Mouse (Mus musculus): ENCODE data around the gene Syde2. TPM values are rescaled to one million over a fixed set of nuclear protein-coding genes. Genes with fewer than 3 reads are reported as not detected.

Syde2 gene
- total and polyA plus RNA-seq, 3 experiments, result 0.02 to 0.76 TPM; not detected in 1

GRCm38 (mm10) chr3:146027116-146027515 is 39.4 kb downstream of the Syde2 start:
- H3K4me3 ChIP-seq (ENCODE audit: low read depth, low read length), result no peak overlapping the region
- DNase-seq (ENCODE audit: low spot score) (no peak), ATAC-seq (ENCODE audit: extremely low read depth, insufficient number of reproducible peaks, low FRiP score, poor library complexity, severe bottlenecking) (no peak)
- peaks cover 46% of the 10 kb centered on the region for H3K4me1 ChIP-seq (ENCODE audit: insufficient read depth, low read depth, low read length)
- peaks cover 6% of the 10 kb centered on the region for H3K9me3 ChIP-seq (replicated peaks)
- no peaks in the 10 kb centered on the region for H3K36me3 ChIP-seq (replicated peaks)
- TF ChIP-seq POLR2AphosphoS5 (IDR thresholded peaks at IDR 0.05; ENCODE audit: insufficient replicate concordance, low read depth, low read length) (no peak), TAL1 (conservative IDR thresholded peaks at IDR 0.05; ENCODE audit: low read depth, low read length) (no peak), GATA2 (IDR thresholded peaks at IDR 0.05; ENCODE audit: borderline replicate concordance, low read depth, low read length) (no peak), CTCF (IDR thresholded peaks at IDR 0.05; ENCODE audit: low read depth, low read length) (no peak), GATA1 (IDR thresholded peaks at IDR 0.05; ENCODE audit: borderline replicate concordance, low read length) (no peak)
- no peaks in the 10 kb centered on the region for H3K27me3 ChIP-seq (ENCODE audit: insufficient read depth, low read length)

DNA sequence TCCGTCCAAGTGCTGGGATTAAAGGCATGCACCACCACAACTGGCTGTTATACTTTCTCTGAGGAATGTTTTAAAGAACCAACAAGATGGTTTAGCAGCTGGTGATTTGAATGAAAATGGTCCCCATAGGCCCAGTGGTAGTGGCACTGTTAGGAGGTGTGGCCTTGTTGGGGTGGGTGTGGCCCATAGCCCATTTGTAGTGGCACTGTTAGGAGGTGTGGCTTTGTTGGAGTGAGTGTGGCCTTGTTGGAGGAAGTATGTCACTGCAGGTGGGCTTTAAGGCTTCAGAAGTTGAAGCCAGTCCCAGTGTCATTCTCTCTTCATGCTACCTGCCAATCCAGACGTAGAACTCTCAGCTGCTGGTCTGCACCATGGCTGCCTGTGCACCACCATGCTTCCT is 40.7 kb downstream of the Syde2 start:
- peaks cover 8% of the 10 kb centered on the region for H3K9me3 ChIP-seq (replicated peaks)
- H3K36me3 ChIP-seq (replicated peaks), result no peaks in the 10 kb centered on the region
- no peaks in the 10 kb centered on the region for H3K27me3 ChIP-seq (ENCODE audit: insufficient read depth, low read length)
- ATAC-seq (ENCODE audit: extremely low read depth, insufficient number of reproducible peaks, low FRiP score, poor library complexity, severe bottlenecking) (no peak), DNase-seq (ENCODE audit: low spot score) (no peak)
- peaks cover 46% of the 10 kb centered on the region for H3K4me1 ChIP-seq (ENCODE audit: insufficient read depth, low read depth, low read length)
- TF ChIP-seq TAL1 (conservative IDR thresholded peaks at IDR 0.05; ENCODE audit: low read depth, low read length), result no peak
- TF ChIP-seq CTCF (IDR thresholded peaks at IDR 0.05; ENCODE audit: low read depth, low read length), result no peak
- TF ChIP-seq GATA1 (IDR thresholded peaks at IDR 0.05; ENCODE audit: borderline replicate concordance, low read length), result no peak
- no peak for TF ChIP-seq POLR2AphosphoS5 (IDR thresholded peaks at IDR 0.05; ENCODE audit: insufficient replicate concordance, low read depth, low read length)
- TF ChIP-seq GATA2 (IDR thresholded peaks at IDR 0.05; ENCODE audit: borderline replicate concordance, low read depth, low read length), result no peak
- no peak overlapping the region for H3K4me3 ChIP-seq (ENCODE audit: low read depth, low read length)

- H3K36me3 ChIP-seq (replicated peaks), result no peaks in the 10 kb centered on the region
- H3K4me3 ChIP-seq (ENCODE audit: low read depth, low read length), result no peak overlapping the region
- ATAC-seq (ENCODE audit: extremely low read depth, insufficient number of reproducible peaks, low FRiP score, poor library complexity, severe bottlenecking) (no peak), DNase-seq (ENCODE audit: low spot score) (no peak)
- no peaks in the 10 kb centered on the region for H3K27me3 ChIP-seq (ENCODE audit: insufficient read depth, low read length)
- peaks cover 8% of the 10 kb centered on the region for H3K9me3 ChIP-seq (replicated peaks)
- TF ChIP-seq GATA1 (IDR thresholded peaks at IDR 0.05; ENCODE audit: borderline replicate concordance, low read length) (no peak), TAL1 (conservative IDR thresholded peaks at IDR 0.05; ENCODE audit: low read depth, low read length) (no peak), GATA2 (IDR thresholded peaks at IDR 0.05; ENCODE audit: borderline replicate concordance, low read depth, low read length) (no peak), POLR2AphosphoS5 (IDR thresholded peaks at IDR 0.05; ENCODE audit: insufficient replicate concordance, low read depth, low read length) (no peak), CTCF (IDR thresholded peaks at IDR 0.05; ENCODE audit: low read depth, low read length) (no peak)
- peaks cover 44% of the 10 kb centered on the region for H3K4me1 ChIP-seq (ENCODE audit: insufficient read depth, low read depth, low read length)
These were observed 41.6 kb downstream of the Syde2 start for GRCm38 (mm10) chr3:146029234-146029633.

GRCm38 (mm10) chr3:146030255-146030836 is 42.7 kb downstream of the Syde2 start:
- H3K9me3 ChIP-seq (replicated peaks), result peaks cover 2% of the 10 kb centered on the region; the same call in 1 of the 2 replicates
- no peak for ATAC-seq (ENCODE audit: extremely low read depth, insufficient number of reproducible peaks, low FRiP score, poor library complexity, severe bottlenecking)
- TF ChIP-seq GATA1 (IDR thresholded peaks at IDR 0.05; ENCODE audit: borderline replicate concordance, low read length) (no peak), GATA2 (IDR thresholded peaks at IDR 0.05; ENCODE audit: borderline replicate concordance, low read depth, low read length) (no peak), POLR2AphosphoS5 (IDR thresholded peaks at IDR 0.05; ENCODE audit: insufficient replicate concordance, low read depth, low read length) (no peak), TAL1 (conservative IDR thresholded peaks at IDR 0.05; ENCODE audit: low read depth, low read length) (no peak), CTCF (IDR thresholded peaks at IDR 0.05; ENCODE audit: low read depth, low read length) (no peak)
- no peak overlapping the region for H3K4me3 ChIP-seq (ENCODE audit: low read depth, low read length)
- peaks cover 34% of the 10 kb centered on the region for H3K4me1 ChIP-seq (ENCODE audit: insufficient read depth, low read depth, low read length)
- no peaks in the 10 kb centered on the region for H3K27me3 ChIP-seq (ENCODE audit: insufficient read depth, low read length)
- DNase-seq (ENCODE audit: low spot score), result no peak
- no peaks in the 10 kb centered on the region for H3K36me3 ChIP-seq (replicated peaks)

GRCm38 (mm10) chr3:146032976-146033375 is 45.3 kb downstream of the Syde2 start:
- H3K9me3 ChIP-seq (replicated peaks), result peaks cover 2% of the 10 kb centered on the region; the same call in 1 of the 2 replicates
- no peak overlapping the region for H3K4me3 ChIP-seq (ENCODE audit: low read depth, low read length)
- TF ChIP-seq GATA2 (IDR thresholded peaks at IDR 0.05; ENCODE audit: borderline replicate concordance, low read depth, low read length) (no peak), TAL1 (conservative IDR thresholded peaks at IDR 0.05; ENCODE audit: low read depth, low read length) (no peak), CTCF (IDR thresholded peaks at IDR 0.05; ENCODE audit: low read depth, low read length) (no peak), POLR2AphosphoS5 (IDR thresholded peaks at IDR 0.05; ENCODE audit: insufficient replicate concordance, low read depth, low read length) (no peak), GATA1 (IDR thresholded peaks at IDR 0.05; ENCODE audit: borderline replicate concordance, low read length) (no peak)
- ATAC-seq (ENCODE audit: extremely low read depth, insufficient number of reproducible peaks, low FRiP score, poor library complexity, severe bottlenecking) (no peak), DNase-seq (ENCODE audit: low spot score) (no peak)
- peaks cover 20% of the 10 kb centered on the region for H3K4me1 ChIP-seq (ENCODE audit: insufficient read depth, low read depth, low read length)
- no peaks in the 10 kb centered on the region for H3K27me3 ChIP-seq (ENCODE audit: insufficient read depth, low read length)
- no peaks in the 10 kb centered on the region for H3K36me3 ChIP-seq (replicated peaks)

GRCm38 (mm10) chr3:146037906-146038305 is 50.2 kb downstream of the Syde2 start:
- ATAC-seq (ENCODE audit: extremely low read depth, insufficient number of reproducible peaks, low FRiP score, poor library complexity, severe bottlenecking), result no peak
- Histone ChIP-seq H3K4me3 (ENCODE audit: low read depth, low read length) (no peak overlapping the region), H3K9me3 (replicated peaks) (peaks cover 5% of the 10 kb centered on the region; the same call in 1 of the 2 replicates), H3K27me3 (ENCODE audit: insufficient read depth, low read length) (no peaks in the 10 kb centered on the region), H3K4me1 (ENCODE audit: insufficient read depth, low read depth, low read length) (peaks cover 12% of the 10 kb centered on the region), H3K36me3 (replicated peaks) (no peaks in the 10 kb centered on the region)
- no peak for TF ChIP-seq TAL1 (conservative IDR thresholded peaks at IDR 0.05; ENCODE audit: low read depth, low read length)
- no peak for TF ChIP-seq GATA2 (IDR thresholded peaks at IDR 0.05; ENCODE audit: borderline replicate concordance, low read depth, low read length)
- no peak for TF ChIP-seq GATA1 (IDR thresholded peaks at IDR 0.05; ENCODE audit: borderline replicate concordance, low read length)
- no peak for TF ChIP-seq CTCF (IDR thresholded peaks at IDR 0.05; ENCODE audit: low read depth, low read length)
- no peak for DNase-seq (ENCODE audit: low spot score)

Measured in G1E (cell line).